Mouse (Mus musculus) MEL (cell line): ENCODE results near the gene Lrrc74a. TPM values are rescaled to one million over a fixed set of nuclear protein-coding genes. Genes with fewer than 3 reads are reported as not detected.

Experiments used
- DNase-seq: peaks from one replicate; pipeline ENCODE4 v3.0.0; 2011; ENCODE audit warnings: low read depth, low spot score
- H3K27ac ChIP-seq: 2 replicates; pipeline ENCODE4 v1.5.1; 2012; ENCODE audit warnings: low read depth, mild to moderate bottlenecking, control low read depth, low read length, moderate library complexity; ENCODE audit not compliant: control insufficient read depth
- H3K27me3 ChIP-seq, 2 experiments: fragments of 150-350 bp in 1 of 2; sonication (generic) in 1 of 2; 2 replicates each; pipeline ENCODE4 v1.6.1; 2012; ENCODE audit warnings: low read length in 2 of 2, mild to moderate bottlenecking in 2 of 2, improper control_type of control experiment in 1 of 2, moderate library complexity in 1 of 2; ENCODE audit not compliant: insufficient read depth in 2 of 2, control insufficient read depth in 1 of 2
- H3K36me3 ChIP-seq, 2 experiments: 2 replicates each; pipeline ENCODE4 v1.6.1; 2012 to 2014; ENCODE audit warnings: low read length in 2 of 2, improper control_type of control experiment in 1 of 2, inconsistent platforms in 1 of 2, mild to moderate bottlenecking in 1 of 2; ENCODE audit not compliant: insufficient read depth in 2 of 2, control insufficient read depth in 1 of 2
- H3K4me1 ChIP-seq, 2 experiments: fragments of 150-350 bp in 1 of 2; sonication (generic) in 1 of 2; 2 replicates each; pipeline ENCODE4 v1.6.1; 2012; ENCODE audit warnings: low read length in 2 of 2, improper control_type of control experiment in 1 of 2, mild to moderate bottlenecking in 1 of 2; ENCODE audit not compliant: insufficient read depth in 2 of 2, control insufficient read depth in 1 of 2
- H3K4me3 ChIP-seq, 2 experiments: fragments of 150-350 bp in 1 of 2; sonication (generic) in 1 of 2; 2 replicates each; pipeline ENCODE4 v1.5.1; 2012; ENCODE audit warnings: low read depth in 2 of 2, low read length in 2 of 2, mild to moderate bottlenecking in 2 of 2, moderate library complexity in 2 of 2, control low read depth in 1 of 2, improper control_type of control experiment in 1 of 2; ENCODE audit not compliant: control insufficient read depth in 1 of 2, insufficient read depth in 1 of 2
- H3K79me2 ChIP-seq: 2 replicates; pipeline ENCODE4 v1.6.1; 2012; ENCODE audit warnings: mild to moderate bottlenecking, low read length, moderate library complexity; ENCODE audit not compliant: control insufficient read depth, poor library complexity, insufficient read depth
- H3K9ac ChIP-seq: 2 replicates; pipeline ENCODE4 v1.6.1; 2012; ENCODE audit warnings: low read depth, mild to moderate bottlenecking, control low read depth, low read length, moderate library complexity; ENCODE audit not compliant: control insufficient read depth, poor library complexity, severe bottlenecking
- H3K9me3 ChIP-seq: fragments of 150-350 bp; sonication (generic); replicated peaks from 2 replicates; pipeline ENCODE4 v1.6.1; 2012; ENCODE audit warnings: mild to moderate bottlenecking, low read length, improper control_type of control experiment, moderate library complexity; ENCODE audit not compliant: insufficient read depth
- CTCF ChIP-seq, 3 experiments: IDR thresholded peaks in 2 of 3; conservative IDR thresholded peaks in 1 of 3; 2 replicates each; pipeline ENCODE4 v1.5.1; 2011 to 2012; ENCODE audit warnings: low read length in 3 of 3, low read depth in 2 of 3, mild to moderate bottlenecking in 2 of 3, improper control_type of control experiment in 1 of 3, inconsistent platforms in 1 of 3, mixed read lengths in 1 of 3, moderate library complexity in 1 of 3; ENCODE audit not compliant: control insufficient read depth in 1 of 3, insufficient read depth in 1 of 3, poor library complexity in 1 of 3, severe bottlenecking in 1 of 3
- E2F4 ChIP-seq: IDR thresholded peaks from 2 replicates; pipeline ENCODE4 v1.6.1; 2011; ENCODE audit warnings: low read depth, low read length, improper control_type of control experiment, borderline replicate concordance
- ELF1 ChIP-seq: IDR thresholded peaks from 2 replicates; pipeline ENCODE4 v1.6.1; 2014; ENCODE audit warnings: low read depth, mild to moderate bottlenecking, inconsistent platforms, low read length, improper control_type of control experiment, moderate library complexity
- ETS1 ChIP-seq: IDR thresholded peaks from 2 replicates; pipeline ENCODE4 v1.6.1; 2012; ENCODE audit warnings: low read depth, mild to moderate bottlenecking, inconsistent platforms, low read length, improper control_type of control experiment, moderate library complexity
- GABPA ChIP-seq: IDR thresholded peaks from 2 replicates; pipeline ENCODE4 v1.6.1; 2012; ENCODE audit warnings: low read depth, mild to moderate bottlenecking, inconsistent platforms, low read length, improper control_type of control experiment, moderate library complexity
- MAX ChIP-seq: IDR thresholded peaks from 2 replicates; pipeline ENCODE4 v1.6.1; 2011; ENCODE audit warnings: low read length, improper control_type of control experiment
- NRF1 ChIP-seq: IDR thresholded peaks from 2 replicates; pipeline ENCODE4 v1.6.1; 2014; ENCODE audit warnings: low read depth, mild to moderate bottlenecking, inconsistent platforms, low read length, improper control_type of control experiment, moderate library complexity; ENCODE audit not compliant: poor library complexity, insufficient read depth, severe bottlenecking
- POLR2A ChIP-seq, 2 experiments: IDR thresholded peaks; 2 replicates each; pipeline ENCODE4 v1.6.1; 2011 to 2012; ENCODE audit warnings: low read length in 2 of 2, mild to moderate bottlenecking in 2 of 2, control low read depth in 1 of 2, improper control_type of control experiment in 1 of 2, low read depth in 1 of 2, moderate library complexity in 1 of 2; ENCODE audit not compliant: control insufficient read depth in 1 of 2, insufficient read depth in 1 of 2, poor library complexity in 1 of 2
- POLR2AphosphoS2 ChIP-seq: IDR thresholded peaks from 2 replicates; pipeline ENCODE4 v1.6.1; 2011; ENCODE audit warnings: low read length, improper control_type of control experiment
- RAD21 ChIP-seq: IDR thresholded peaks from 2 replicates; pipeline ENCODE4 v1.6.1; 2011; ENCODE audit warnings: mild to moderate bottlenecking, low read depth, low read length, improper control_type of control experiment
- RCOR1 ChIP-seq: IDR thresholded peaks from 2 replicates; pipeline ENCODE4 v1.6.1; 2012; ENCODE audit warnings: low read depth, mild to moderate bottlenecking, inconsistent platforms, low read length, improper control_type of control experiment
- SMC3 ChIP-seq: IDR thresholded peaks from 2 replicates; pipeline ENCODE4 v1.6.1; 2011; ENCODE audit warnings: low read depth, low read length, improper control_type of control experiment
- TBP ChIP-seq: IDR thresholded peaks from 2 replicates; pipeline ENCODE4 v1.8.0; 2011; ENCODE audit warnings: low read depth, low read length, improper control_type of control experiment
- ZNF384 ChIP-seq: IDR thresholded peaks from 2 replicates; pipeline ENCODE4 v1.6.1; 2012; ENCODE audit warnings: low read depth, mild to moderate bottlenecking, inconsistent platforms, low read length, improper control_type of control experiment
- polyA plus RNA-seq, 2 experiments: library from polyadenylated mRNA; stranded (reverse) in 1 of 2; unstranded in 1 of 2; fragments of >175 nt in 1 of 2; fragments of >200 nt in 1 of 2; gene quantifications; 2 replicates each; pipeline versions ENCODE4 v1.2.1 to v1.2.4; 2012; ENCODE audit warnings: low replicate concordance in 2 of 2, low read depth in 1 of 2; ENCODE audit not compliant: insufficient read length in 2 of 2, insufficient read depth in 1 of 2, missing spikeins in 1 of 2
- total RNA-seq: library from RNA; depleted of rRNA; stranded (reverse); fragments of 300-350 nt; gene quantifications from 2 replicates; pipeline ENCODE4 v1.2.3, GENCODE M21; 2012

Lrrc74a gene
- total and polyA plus RNA-seq, 3 experiments, result not detected

DNA sequence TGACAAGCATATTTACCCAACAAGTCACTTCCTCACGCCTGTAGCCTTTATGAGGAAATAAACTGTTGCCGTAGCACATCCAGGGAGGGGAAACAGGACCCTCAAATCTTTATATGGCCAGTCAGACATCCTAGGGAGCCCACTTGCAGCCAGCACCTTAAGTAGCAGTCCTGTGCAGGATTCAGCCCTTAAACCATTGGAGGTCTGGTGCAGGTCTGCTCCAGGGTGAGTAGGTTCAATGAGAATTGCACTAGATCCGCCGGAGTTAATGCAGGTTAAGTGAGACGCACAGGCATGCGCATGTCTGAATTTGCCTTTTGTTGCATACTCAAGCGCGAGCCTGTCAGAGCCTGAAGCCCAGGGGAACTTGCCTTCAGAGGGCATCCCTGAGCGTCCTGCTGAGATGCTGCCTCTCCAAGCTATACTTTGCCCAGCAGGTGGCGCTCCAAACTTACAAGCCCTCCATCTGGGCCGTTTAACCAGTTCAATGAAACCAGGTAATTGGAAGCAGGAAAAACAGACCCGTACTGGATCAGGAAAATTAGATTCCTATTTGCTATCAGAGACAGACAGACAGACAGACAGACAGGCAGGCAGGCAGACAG is 37.8 kb downstream of the Lrrc74a start (continued):
- TF ChIP-seq ELF1 (0 out of 2 replicates have a peak, but pooled peaks have one; percentile 27), POLR2AphosphoS2 (no peak), ETS1 (no peak), RCOR1 (no peak), NRF1 (peak; percentile 60), POLR2A (IDR thresholded peaks at IDR 0.05; ENCODE audit: control insufficient read depth in 1 of 2, insufficient read depth in 1 of 2, low read depth in 1 of 2, low read length in 2 of 2, poor library complexity in 1 of 2) (no peak), MAX (no peak), SMC3 (peak; percentile 95)

DNA sequence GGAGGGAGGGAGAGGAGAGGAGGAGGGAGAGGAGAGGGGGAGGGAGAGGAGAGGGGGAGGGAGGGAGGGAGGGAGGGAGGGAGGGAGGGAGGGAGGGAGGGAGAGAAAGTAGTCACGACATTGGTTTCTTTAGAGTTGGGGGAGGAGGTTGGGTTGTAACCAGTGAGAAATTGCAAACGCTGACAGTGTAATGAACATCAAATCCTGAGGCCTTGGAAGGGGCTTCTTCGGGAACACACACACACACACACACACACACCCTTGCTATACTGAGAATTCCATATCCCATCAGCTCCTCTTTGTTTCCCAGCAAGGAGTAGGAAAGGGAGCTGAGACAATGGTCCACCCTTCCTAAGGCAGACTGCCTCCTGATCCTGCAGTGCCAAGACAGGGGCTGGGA is 38.4 kb downstream of the Lrrc74a start:
- H3K79me2 ChIP-seq, result no peaks in the 10 kb centered on the region
- no peak for TF ChIP-seq ZNF384
- TF ChIP-seq, all 39 proteins: peak for 0
- no peaks in the 10 kb centered on the region for H3K9me3 ChIP-seq
- DNase-seq, result no peak
- H3K27ac ChIP-seq, result no peak overlapping the region
- no peaks in the 10 kb centered on the region for H3K27me3 ChIP-seq
- peaks cover 0 to 2% of the 10 kb centered on the region in 2 experiments; a peak in 1 of 4 replicates for H3K36me3 ChIP-seq
- H3K9ac ChIP-seq, result no peak overlapping the region
- H3K4me1 ChIP-seq, result peaks cover 0 to 2% of the 10 kb centered on the region in 2 experiments; a peak in 1 of 4 replicates
- H3K4me3 ChIP-seq, result no peak overlapping the region

DNA sequence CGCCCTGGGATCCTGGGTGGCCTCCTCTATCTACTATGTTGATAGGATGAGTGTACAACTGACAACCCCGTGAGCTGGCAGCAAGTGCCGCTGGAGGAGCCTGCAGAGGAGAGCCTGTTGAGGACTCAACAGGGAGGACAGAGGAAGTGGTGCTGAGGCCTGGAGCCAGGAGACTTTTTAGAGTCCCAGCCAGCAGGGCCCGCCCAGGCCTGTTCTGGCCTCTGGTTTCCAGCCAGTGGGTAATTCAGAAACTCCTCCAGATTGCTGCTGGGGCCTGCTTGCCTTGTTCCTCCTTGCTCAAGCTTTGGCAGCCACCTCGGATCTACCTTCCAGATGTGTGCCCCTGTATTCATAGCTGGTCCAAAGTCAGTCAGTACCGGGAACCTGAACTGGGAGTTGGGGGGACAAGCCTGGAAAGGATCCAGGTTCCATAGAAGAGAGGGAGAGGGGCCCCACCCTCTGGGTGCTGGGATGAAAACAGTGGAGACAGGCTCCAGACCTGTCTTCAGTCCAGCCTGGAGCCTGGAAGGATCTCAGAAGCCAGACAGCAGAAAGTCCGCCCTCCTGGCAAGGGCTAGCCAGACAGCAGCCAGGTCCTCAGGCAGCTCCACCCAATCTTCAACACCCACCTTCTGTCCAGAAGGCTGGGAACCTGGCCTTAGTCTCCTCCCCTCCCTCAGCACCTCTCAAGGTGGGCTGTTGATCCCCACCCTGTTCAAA is 41.6 kb downstream of the Lrrc74a start:
- TF ChIP-seq CTCF (IDR thresholded peaks at IDR 0.05 in 2 of 3, conservative IDR thresholded peaks at IDR 0.05 in 1 of 3; ENCODE audit: control insufficient read depth in 1 of 3, insufficient read depth in 1 of 3, low read depth in 2 of 3, low read length in 3 of 3, poor library complexity in 1 of 3, severe bottlenecking in 1 of 3), result no peak
- TF ChIP-seq GABPA, result no peak
- 0 out of 2 replicates have a peak, but pooled peaks have one; percentile 18 for TF ChIP-seq TBP
- no peak for TF ChIP-seq SMC3
- TF ChIP-seq RAD21, result no peak
- TF ChIP-seq E2F4, result no peak
- H3K36me3 ChIP-seq, result no peaks in the 10 kb centered on the region
- no peak overlapping the region for H3K27ac ChIP-seq
- H3K4me3 ChIP-seq, result no peak overlapping the region
- H3K9me3 ChIP-seq, result no peaks in the 10 kb centered on the region
- no peaks in the 10 kb centered on the region for H3K4me1 ChIP-seq
- H3K79me2 ChIP-seq, result no peaks in the 10 kb centered on the region
- H3K9ac ChIP-seq, result no peak overlapping the region
- no peak for DNase-seq
- H3K27me3 ChIP-seq, result no peaks in the 10 kb centered on the region
